Mouse (Mus musculus) heart, postnatal 0 days (tissue): ENCODE measurements around the gene Bcas3.

Source experiments
- CTCF ChIP-seq: IDR thresholded peaks from 2 replicates; pipeline ENCODE4 v1.5.1; 2016; ENCODE audit warnings: antibody characterized with exemption, control low read depth, low read depth
- EP300 ChIP-seq: IDR thresholded peaks from 2 replicates; pipeline ENCODE4 v1.6.1; 2016; ENCODE audit warnings: antibody characterized with exemption, low read depth

GRCm38 (mm10) chr11:85820959-85821358 is 468.0 kb downstream of the Bcas3 start:
- TF ChIP-seq CTCF (no peak), EP300 (no peak)
